Mouse (Mus musculus) gastrocnemius, postnatal 36 days (tissue): ENCODE data around the gene Ablim1. TPM values are rescaled to one million over a fixed set of nuclear protein-coding genes. Genes with fewer than 3 reads are reported as not detected.

ENCODE experiments used
- DNase-seq, 2 experiments: peaks; one replicate each; pipeline ENCODE4 v3.0.0; 2022
- intact Hi-C: fragments of 180-260 bp; cut with DNase I; formaldehyde crosslinking; loops from one replicate; pipeline ENCODE4 v1.15.1; 2025
- total RNA-seq, 2 experiments: library from RNA; stranded (reverse); gene quantifications; 2 replicates each; pipeline ENCODE4 v1.2.3; 2021

The Ablim1 gene
- total RNA-seq, 2 experiments from 2014 or later = 36.3 to 52.0 TPM

- no peak for DNase-seq
- intact Hi-C loops = no loop called here
Observed at GRCm38 (mm10) chr19:57349096-57349495, 34.4 kb upstream of the Ablim1 start.

GRCm38 (mm10) chr19:57344678-57345077 lies 30.0 kb upstream of the Ablim1 start:
- DNase-seq = no peak
- intact Hi-C loops = no loop called here

GRCm38 (mm10) chr19:57343860-57344259 lies 29.1 kb upstream of the Ablim1 start:
- DNase-seq = peak in 1 of 2 experiments; percentile 4
- intact Hi-C loops = no loop called here

GRCm38 (mm10) chr19:57340900-57341742 lies 26.4 kb upstream of the Ablim1 start:
- intact Hi-C loops = no loop called here
- DNase-seq = no peak

- intact Hi-C loops = no loop called here
- no peak for DNase-seq
Observed at GRCm38 (mm10) chr19:57339281-57339864, 24.7 kb upstream of the Ablim1 start.

GRCm38 (mm10) chr19:57335135-57335534 lies 20.4 kb upstream of the Ablim1 start:
- DNase-seq = no peak
- intact Hi-C loops = no loop called here

GRCm38 (mm10) chr19:57333356-57333755 lies 18.6 kb upstream of the Ablim1 start:
- intact Hi-C loops = no loop called here
- no peak for DNase-seq

GRCm38 (mm10) chr19:57331237-57331636 lies 16.5 kb upstream of the Ablim1 start:
- intact Hi-C loops = no loop called here
- no peak for DNase-seq

- no peak for DNase-seq
- intact Hi-C loops = no loop called here
Observed at GRCm38 (mm10) chr19:57330309-57330708, 15.6 kb upstream of the Ablim1 start.

- intact Hi-C loops = loop anchor here (5.0 kb wide), 1 partner anchor 261 kb away; no protein-coding TSS in a partner anchor
- DNase-seq = no peak
Observed at GRCm38 (mm10) chr19:57328792-57329191, 14.1 kb upstream of the Ablim1 start.

GRCm38 (mm10) chr19:57328269-57328668 lies 13.6 kb upstream of the Ablim1 start:
- no peak for DNase-seq
- intact Hi-C loops = loop anchor here (5.0 kb wide), 1 partner anchor 261 kb away; no protein-coding TSS in a partner anchor

- DNase-seq = no peak
- intact Hi-C loops = loop anchor here (5.0 kb wide), 1 partner anchor 260 kb away; no protein-coding TSS in a partner anchor
Observed at GRCm38 (mm10) chr19:57327679-57328078, 13.0 kb upstream of the Ablim1 start.

- intact Hi-C loops = loop anchor here (1.0 to 5.0 kb wide), 2 partner anchors 165 to 259 kb away; no protein-coding TSS in a partner anchor
- DNase-seq = peak; percentile 32 to 58
Observed at GRCm38 (mm10) chr19:57325748-57326300, 11.1 kb upstream of the Ablim1 start.

GRCm38 (mm10) chr19:57323087-57323486 lies 8.4 kb upstream of the Ablim1 start:
- intact Hi-C loops = no loop called here
- no peak for DNase-seq

- DNase-seq = no peak
- intact Hi-C loops = no loop called here
Observed at GRCm38 (mm10) chr19:57322491-57322890, 7.8 kb upstream of the Ablim1 start.

GRCm38 (mm10) chr19:57321839-57322238 lies 7.1 kb upstream of the Ablim1 start:
- no peak for DNase-seq
- intact Hi-C loops = no loop called here

GRCm38 (mm10) chr19:57320656-57321382 lies 6.1 kb upstream of the Ablim1 start:
- intact Hi-C loops = no loop called here
- DNase-seq = no peak

- DNase-seq = no peak
- intact Hi-C loops = no loop called here
Observed at GRCm38 (mm10) chr19:57316597-57316996, 1.9 kb upstream of the Ablim1 start.

GRCm38 (mm10) chr19:57315013-57315565 lies 370 bp upstream of the Ablim1 start:
- no peak for DNase-seq
- intact Hi-C loops = no loop called here

GRCm38 (mm10) chr19:57313891-57314345 lies 801 bp downstream of the Ablim1 start:
- intact Hi-C loops = no loop called here
- DNase-seq = no peak
